Mouse (Mus musculus): ENCODE measurements around the gene Pcp2. TPM values are rescaled to one million over a fixed set of nuclear protein-coding genes. Genes with fewer than 3 reads are reported as not detected.

Pcp2 gene
- total and polyA plus RNA-seq, 3 experiments, result 0.38 to 0.56 TPM; not detected in 1

- H3K36me3 ChIP-seq (replicated peaks in 1 of 2; ENCODE audit: control insufficient read depth in 1 of 2, insufficient read depth in 1 of 2, low read length in 1 of 2), result no peaks in the 10 kb centered on the region
- H3K9me3 ChIP-seq (replicated peaks; ENCODE audit: low read length), result no peaks in the 10 kb centered on the region
- TF ChIP-seq USF1 (IDR thresholded peaks at IDR 0.05; ENCODE audit: low read depth, low read length), result no peak
- TF ChIP-seq HCFC1 (IDR thresholded peaks at IDR 0.05; ENCODE audit: low read depth, low read length), result no peak
- no peak for TF ChIP-seq PAX5 (IDR thresholded peaks at IDR 0.05; ENCODE audit: low read length)
- TF ChIP-seq SIN3A (IDR thresholded peaks at IDR 0.05; ENCODE audit: low read length), result no peak
- TF ChIP-seq CHD2 (IDR thresholded peaks at IDR 0.05; ENCODE audit: low read length), result no peak
- DNase-seq (ENCODE audit: extremely low read depth), result no peak
- dilution Hi-C loops (cut with MboI; ENCODE audit: extremely low pct_ligation_motif_present, extremely low pct_unique_long_range_greater_than_20kb, low sequenced_read_pairs) (no loop called here), in situ Hi-C loops (cut with MboI; ENCODE audit: low pct_ligation_motif_present, low pct_unique_long_range_greater_than_20kb, low sequenced_read_pairs) (no loop called here)
- no peak overlapping the region for H3K9ac ChIP-seq (ENCODE audit: insufficient read depth, low read depth)
- H3K27me3 ChIP-seq (replicated peaks), result no peaks in the 10 kb centered on the region
- H3K27ac ChIP-seq (ENCODE audit: insufficient read depth, low read depth), result no peak overlapping the region
- H3K4me2 ChIP-seq (ENCODE audit: insufficient read depth, low read depth, poor library complexity, severe bottlenecking), result no peak overlapping the region
- no peaks in the 10 kb centered on the region for H3K79me2 ChIP-seq (replicated peaks; ENCODE audit: control insufficient read depth, extremely low read depth, insufficient read depth, poor library complexity, severe bottlenecking)
- no peak overlapping the region for H3K4me3 ChIP-seq (replicated peaks in 1 of 3; ENCODE audit: low read depth in 2 of 3, low read length in 2 of 3, poor library complexity in 1 of 3)
- H3K4me1 ChIP-seq (ENCODE audit: control insufficient read depth in 1 of 2, insufficient read depth in 2 of 2), result peaks cover 5 to 16% of the 10 kb centered on the region in 2 experiments
These were observed 27.5 kb upstream of the Pcp2 start for GRCm38 (mm10) chr8:3652845-3653244.

GRCm38 (mm10) chr8:3648990-3649389, 23.6 kb upstream of the Pcp2 start:
- Histone ChIP-seq H3K4me1 (ENCODE audit: control insufficient read depth in 1 of 2, insufficient read depth in 2 of 2) (peaks cover 0 to 9% of the 10 kb centered on the region in 2 experiments; a peak in 2 of 4 replicates), H3K36me3 (replicated peaks in 1 of 2; ENCODE audit: control insufficient read depth in 1 of 2, insufficient read depth in 1 of 2, low read length in 1 of 2) (no peaks in the 10 kb centered on the region), H3K27ac (ENCODE audit: insufficient read depth, low read depth) (no peak overlapping the region), H3K27me3 (replicated peaks) (no peaks in the 10 kb centered on the region), H3K4me3 (replicated peaks in 1 of 3; ENCODE audit: low read depth in 2 of 3, low read length in 2 of 3, poor library complexity in 1 of 3) (no peak overlapping the region), H3K4me2 (ENCODE audit: insufficient read depth, low read depth, poor library complexity, severe bottlenecking) (no peak overlapping the region), H3K9ac (ENCODE audit: insufficient read depth, low read depth) (no peak overlapping the region), H3K79me2 (replicated peaks; ENCODE audit: control insufficient read depth, extremely low read depth, insufficient read depth, poor library complexity, severe bottlenecking) (no peaks in the 10 kb centered on the region), H3K9me3 (replicated peaks; ENCODE audit: low read length) (no peaks in the 10 kb centered on the region)
- dilution Hi-C loops (cut with MboI; ENCODE audit: extremely low pct_ligation_motif_present, extremely low pct_unique_long_range_greater_than_20kb, low sequenced_read_pairs), result no loop called here
- in situ Hi-C loops (cut with MboI; ENCODE audit: low pct_ligation_motif_present, low pct_unique_long_range_greater_than_20kb, low sequenced_read_pairs), result no loop called here
- TF ChIP-seq MAFK (IDR thresholded peaks at IDR 0.05; ENCODE audit: insufficient replicate concordance, low read length), result no peak
- TF ChIP-seq PAX5 (IDR thresholded peaks at IDR 0.05; ENCODE audit: low read length), result no peak
- TF ChIP-seq MEF2A (IDR thresholded peaks at IDR 0.05; ENCODE audit: borderline replicate concordance, low read depth, low read length), result no peak
- TF ChIP-seq ZMIZ1 (IDR thresholded peaks at IDR 0.05; ENCODE audit: low read depth, low read length), result no peak
- TF ChIP-seq MAX (IDR thresholded peaks at IDR 0.05; ENCODE audit: low read length), result no peak
- TF ChIP-seq CHD1 (IDR thresholded peaks at IDR 0.05; ENCODE audit: low read depth, low read length), result no peak
- TF ChIP-seq MYC (IDR thresholded peaks at IDR 0.05; ENCODE audit: low read depth, low read length), result no peak
- TF ChIP-seq EP300 (IDR thresholded peaks at IDR 0.05; ENCODE audit: low read length), result no peak
- TF ChIP-seq IRF4 (IDR thresholded peaks at IDR 0.05; ENCODE audit: low read depth, low read length), result no peak
- TF ChIP-seq TBP (conservative IDR thresholded peaks at IDR 0.05; ENCODE audit: low read depth, low read length), result no peak
- no peak for TF ChIP-seq NRF1 (IDR thresholded peaks at IDR 0.05; ENCODE audit: low read depth, low read length)
- TF ChIP-seq ELF1 (IDR thresholded peaks at IDR 0.05; ENCODE audit: low read depth, low read length), result no peak
- no peak for TF ChIP-seq POLR2A (IDR thresholded peaks at IDR 0.05; ENCODE audit: low read depth, low read length)
- TF ChIP-seq ETS1 (conservative IDR thresholded peaks at IDR 0.05; ENCODE audit: low read depth, low read length), result no peak
- no peak for TF ChIP-seq RAD21 (IDR thresholded peaks at IDR 0.05; ENCODE audit: low read depth, low read length)
- DNase-seq (ENCODE audit: extremely low read depth), result no peak

All from CH12.LX (cell line).